Mouse (Mus musculus) intestine, postnatal 0 days (tissue): Measurements from ENCODE around the gene Galnt16. TPM values are rescaled to one million over a fixed set of nuclear protein-coding genes. Genes with fewer than 3 reads are reported as not detected.

ENCODE experiments used
- ATAC-seq: fragments of 200-750 bp; cut with Nextera tagmentation; 2 replicates; pipeline ENCODE4 v1.8.0; 2017; ENCODE audit warnings: mild to moderate bottlenecking, moderate TSS enrichment, moderate library complexity
- H3K27ac ChIP-seq: fragments of 300-500 bp; sonication (generic); 2 replicates; pipeline ENCODE4 v1.5.1; 2014; ENCODE audit warnings: mild to moderate bottlenecking, low read depth, low read length, moderate library complexity
- H3K27me3 ChIP-seq: fragments of 300-500 bp; sonication (generic); replicated peaks from 2 replicates; pipeline ENCODE4 v1.6.1; 2014; ENCODE audit warnings: low read length, mixed read lengths; ENCODE audit not compliant: control insufficient read depth, insufficient read depth
- H3K36me3 ChIP-seq: fragments of 300-500 bp; sonication (generic); 2 replicates; pipeline ENCODE4 v1.6.1; 2014; ENCODE audit warnings: mild to moderate bottlenecking, moderate library complexity; ENCODE audit not compliant: control insufficient read depth, insufficient read depth
- H3K4me1 ChIP-seq: fragments of 300-500 bp; sonication (generic); replicated peaks from 2 replicates; pipeline ENCODE4 v1.6.1; 2014; ENCODE audit warnings: antibody characterized with exemption, low read length, mixed read lengths; ENCODE audit not compliant: control insufficient read depth, insufficient read depth
- H3K4me2 ChIP-seq: fragments of 300-500 bp; sonication (generic); replicated peaks from 2 replicates; pipeline ENCODE4 v1.6.1; 2014; ENCODE audit warnings: low read depth, mild to moderate bottlenecking, moderate library complexity
- H3K4me3 ChIP-seq: fragments of 300-500 bp; sonication (generic); 2 replicates; pipeline ENCODE4 v1.5.1; 2014; ENCODE audit warnings: low read depth, low read length
- H3K9ac ChIP-seq: fragments of 300-500 bp; sonication (generic); 2 replicates; pipeline ENCODE4 v1.6.1; 2014; ENCODE audit warnings: mild to moderate bottlenecking, low read depth, low read length
- H3K9me3 ChIP-seq: fragments of 300-500 bp; sonication (generic); 2 replicates; pipeline ENCODE4 v1.6.1; 2016; ENCODE audit warnings: mixed run types; ENCODE audit not compliant: control insufficient read depth
- CTCF ChIP-seq: sonication (generic); IDR thresholded peaks from 2 replicates; pipeline ENCODE4 v1.5.1; 2016; ENCODE audit warnings: low read depth, mild to moderate bottlenecking, control low read depth, antibody characterized with exemption, moderate library complexity
- WGBS: fragments of 180-500 bp; shearing (Covaris S2); extraction: QIAGEN DNeasy Blood & Tissue Kit; methylation state at CpG from one replicate; pipeline ENCODE4 v1.1.7; 2014; 5-methylcytosine and 5-hydroxymethylcytosine counted together
- polyA plus RNA-seq: library from polyadenylated mRNA; unstranded; fragments of >200 nt; fragmentation: Nextera tagmentation; extraction: Ambion mirVana; gene quantifications from 2 replicates; pipeline ENCODE4 v1.2.1, GENCODE M21; 2015

Gene Galnt16
- polyA plus RNA-seq, 1 experiment from 2014 or later = 3.7 TPM

DNA sequence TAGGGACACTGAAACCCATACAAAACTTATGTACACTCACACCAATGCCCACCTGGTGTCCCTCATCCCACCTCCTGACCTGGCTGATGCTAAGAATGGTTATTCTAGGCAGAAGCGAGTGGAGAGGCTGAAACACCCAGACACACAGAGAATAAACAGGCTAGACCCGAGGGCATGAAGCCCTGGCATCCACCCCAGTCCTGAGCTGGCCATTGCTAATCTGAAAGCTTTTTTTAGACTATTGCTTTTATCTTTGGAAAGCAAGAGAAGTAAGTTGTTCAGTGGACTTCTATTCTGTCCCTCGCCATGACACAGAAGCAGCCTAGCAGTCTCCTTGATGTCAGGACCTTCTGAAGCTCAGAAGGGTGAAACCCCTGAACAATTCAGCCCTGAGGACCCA is 91.9 kb downstream of the Galnt16 start:
- no peak for ATAC-seq
- Histone ChIP-seq H3K27ac (no peak overlapping the region), H3K36me3 (no peaks in the 10 kb centered on the region), H3K27me3 (no peaks in the 10 kb centered on the region), H3K4me2 (no peak overlapping the region), H3K4me1 (no peaks in the 10 kb centered on the region), H3K9me3 (no peaks in the 10 kb centered on the region), H3K4me3 (no peak overlapping the region), H3K9ac (no peak overlapping the region)
- TF ChIP-seq CTCF = no peak
- WGBS = 76% methylated on average over 3 of the region's 3 CpGs

DNA sequence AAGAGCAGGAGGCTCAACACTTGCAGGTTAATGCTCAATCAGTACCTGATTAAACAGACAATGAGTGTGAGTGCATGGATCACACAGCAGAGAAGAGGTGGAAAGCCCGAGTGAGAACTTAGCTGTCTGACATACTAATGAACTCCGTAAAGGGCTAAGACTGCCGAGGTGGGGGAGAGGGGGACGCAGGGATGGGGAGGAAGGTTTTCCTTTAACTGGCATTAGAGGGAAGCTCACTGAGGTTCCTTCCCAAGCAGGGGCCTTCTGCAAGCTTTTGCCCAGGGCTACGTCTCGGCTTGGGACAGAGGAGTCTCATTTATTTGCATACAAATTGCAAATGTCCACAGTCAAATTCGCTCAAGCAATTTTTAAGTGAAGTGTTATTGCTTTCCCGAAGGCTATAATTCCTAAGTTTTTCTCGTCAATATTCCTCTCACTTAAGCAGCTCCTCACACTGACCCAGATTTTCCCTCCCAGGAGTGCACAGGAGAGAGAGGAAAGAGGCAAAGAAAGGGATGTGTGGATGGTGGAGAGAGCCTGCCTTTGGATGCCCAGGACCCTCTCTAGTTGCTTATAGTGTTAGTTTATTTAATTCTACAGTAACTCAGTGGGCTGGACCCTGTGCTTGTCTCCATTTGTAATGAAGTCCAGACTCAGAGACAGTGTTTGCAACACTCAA is 94.2 kb downstream of the Galnt16 start:
- Histone ChIP-seq H3K4me3 (no peak overlapping the region), H3K27ac (no peak overlapping the region), H3K36me3 (no peaks in the 10 kb centered on the region), H3K27me3 (no peaks in the 10 kb centered on the region), H3K9ac (no peak overlapping the region), H3K9me3 (no peaks in the 10 kb centered on the region), H3K4me1 (no peaks in the 10 kb centered on the region), H3K4me2 (no peak overlapping the region)
- ATAC-seq = no peak
- WGBS = 53% methylated on average over 9 of the region's 9 CpGs
- no peak for TF ChIP-seq CTCF

DNA sequence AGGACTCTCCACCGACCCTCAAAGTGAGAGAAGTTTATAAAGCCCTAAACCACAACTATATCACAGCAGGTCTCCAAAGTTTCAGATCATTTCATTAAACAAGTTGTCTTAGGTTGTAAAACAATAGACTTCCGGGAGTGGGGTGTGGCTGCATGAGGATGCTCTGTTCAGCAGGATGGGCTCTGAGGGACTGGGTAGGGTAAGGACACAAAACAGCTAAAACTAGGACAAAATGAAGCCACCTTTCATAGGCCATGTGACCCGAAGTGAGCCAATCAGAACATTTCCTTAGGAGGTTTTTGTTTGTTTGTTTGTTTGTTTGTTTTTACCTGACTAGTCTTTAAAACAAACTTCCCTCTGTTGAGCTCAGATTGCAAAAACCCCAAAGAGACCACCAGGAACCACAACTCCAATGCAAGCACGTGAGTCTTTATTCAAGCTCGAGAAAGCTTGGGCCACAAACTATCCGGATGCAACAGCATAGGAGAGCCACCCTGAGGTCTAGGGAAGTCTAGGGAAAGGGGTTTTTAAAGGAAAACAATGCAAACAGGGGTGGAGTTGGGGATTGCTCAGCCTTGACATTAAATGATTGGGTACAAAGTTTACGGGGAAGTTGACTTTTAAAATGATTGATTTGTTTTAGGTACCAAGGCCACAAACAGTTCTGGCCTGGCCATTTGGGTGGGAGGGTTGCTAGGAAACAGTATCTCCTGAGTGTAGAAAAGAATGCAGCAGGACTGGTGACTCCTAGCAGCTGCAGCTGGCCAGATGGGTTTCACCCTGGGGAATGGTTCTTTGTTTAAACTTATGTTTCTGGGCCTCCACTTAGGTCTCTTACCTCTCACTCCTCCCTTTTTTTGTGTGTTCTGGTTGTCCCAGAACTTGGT is 97.5 kb downstream of the Galnt16 start:
- Histone ChIP-seq H3K27ac (no peak overlapping the region), H3K9ac (no peak overlapping the region), H3K4me3 (no peak overlapping the region), H3K4me2 (no peak overlapping the region), H3K36me3 (no peaks in the 10 kb centered on the region), H3K4me1 (no peaks in the 10 kb centered on the region), H3K9me3 (no peaks in the 10 kb centered on the region), H3K27me3 (no peaks in the 10 kb centered on the region)
- TF ChIP-seq CTCF = no peak
- 0 out of 2 replicates have a peak, but pooled peaks have one; percentile 19 for ATAC-seq
- 28% methylated on average over 7 of the region's 7 CpGs for WGBS

DNA sequence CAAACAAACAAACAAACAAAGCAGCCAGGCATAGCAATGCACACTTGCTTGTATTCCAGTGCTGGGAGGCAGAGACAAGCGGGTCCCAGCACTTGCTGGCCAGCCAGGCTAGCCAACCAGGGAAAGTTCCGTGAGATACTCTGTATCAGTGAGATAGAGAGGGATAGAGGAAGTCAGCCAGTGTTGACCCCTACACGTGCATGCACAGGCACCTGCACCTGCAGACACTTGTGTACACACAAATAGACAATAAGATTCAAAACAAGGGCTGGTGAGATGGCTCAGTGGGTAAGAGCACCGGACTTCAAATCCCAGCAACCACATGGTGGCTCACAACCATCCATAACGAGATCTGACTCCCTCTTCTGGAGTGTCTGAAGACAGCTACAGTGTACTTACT is 102.4 kb downstream of the Galnt16 start:
- Histone ChIP-seq H3K4me2 (no peak overlapping the region), H3K4me3 (no peak overlapping the region), H3K4me1 (no peaks in the 10 kb centered on the region), H3K9ac (no peak overlapping the region), H3K36me3 (no peaks in the 10 kb centered on the region), H3K27me3 (no peaks in the 10 kb centered on the region), H3K27ac (no peak overlapping the region), H3K9me3 (no peaks in the 10 kb centered on the region)
- TF ChIP-seq CTCF = no peak
- ATAC-seq = no peak
- WGBS = 76% methylated on average over 5 of the region's 5 CpGs

DNA sequence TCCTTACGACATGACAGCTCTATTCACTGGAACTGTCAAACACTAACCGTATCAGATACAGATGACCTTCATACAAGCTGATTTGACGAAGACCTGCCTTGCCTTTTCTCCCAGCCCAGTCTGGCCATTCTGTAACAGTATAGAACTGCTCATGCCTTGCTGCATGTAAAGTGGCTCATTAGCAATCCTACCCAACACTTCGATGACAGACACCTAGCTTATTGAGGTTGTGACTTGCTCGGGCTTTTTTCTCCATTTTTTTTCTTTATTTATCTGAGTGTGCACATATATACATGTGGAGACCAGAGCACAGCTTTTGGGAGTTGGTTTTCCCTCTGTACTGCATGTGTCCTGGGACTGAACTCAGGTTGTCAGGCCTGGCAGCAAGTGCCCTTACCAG is 113.7 kb downstream of the Galnt16 start:
- H3K27me3 ChIP-seq = no peaks in the 10 kb centered on the region
- H3K27ac ChIP-seq = no peak overlapping the region
- TF ChIP-seq CTCF = no peak
- no peaks in the 10 kb centered on the region for H3K4me1 ChIP-seq
- H3K36me3 ChIP-seq = peaks cover 28% of the 10 kb centered on the region
- no peak overlapping the region for H3K4me2 ChIP-seq
- H3K9ac ChIP-seq = no peak overlapping the region
- H3K4me3 ChIP-seq = no peak overlapping the region
- ATAC-seq = no peak
- H3K9me3 ChIP-seq = no peaks in the 10 kb centered on the region
- 81% methylated on average over 5 of the region's 5 CpGs for WGBS
